Mouse (Mus musculus) intestine, embryonic 15.5 days (tissue): ENCODE measurements around the gene Kif22. TPM values are rescaled to one million over a fixed set of nuclear protein-coding genes. Genes with fewer than 3 reads are reported as not detected.

Experiments used
- ATAC-seq: fragments of 200-750 bp; cut with Nextera tagmentation; 2 replicates; pipeline ENCODE4 v1.8.0; 2017; ENCODE audit warnings: moderate TSS enrichment, moderate library complexity
- H3K27ac ChIP-seq: fragments of 300-500 bp; sonication (generic); 2 replicates; pipeline ENCODE4 v1.5.1; 2015; ENCODE audit warnings: mild to moderate bottlenecking, inconsistent platforms
- H3K27me3 ChIP-seq: fragments of 300-500 bp; sonication (generic); replicated peaks from 2 replicates; pipeline ENCODE4 v1.6.1; 2015; ENCODE audit warnings: inconsistent platforms
- H3K36me3 ChIP-seq: fragments of 300-500 bp; sonication (generic); 2 replicates; pipeline ENCODE4 v1.6.1; 2015; ENCODE audit warnings: inconsistent platforms
- H3K4me1 ChIP-seq: fragments of 300-500 bp; sonication (generic); replicated peaks from 2 replicates; pipeline ENCODE4 v1.6.1; 2015; ENCODE audit warnings: inconsistent platforms
- H3K4me2 ChIP-seq: fragments of 300-500 bp; sonication (generic); replicated peaks from 2 replicates; pipeline ENCODE4 v1.6.1; 2015; ENCODE audit warnings: mild to moderate bottlenecking, inconsistent platforms
- H3K4me3 ChIP-seq: fragments of 300-500 bp; sonication (generic); replicated peaks from 2 replicates; pipeline ENCODE4 v1.5.1; 2015; ENCODE audit warnings: inconsistent platforms
- H3K9ac ChIP-seq: fragments of 300-500 bp; sonication (generic); 2 replicates; pipeline ENCODE4 v1.6.1; 2015; ENCODE audit warnings: inconsistent platforms
- H3K9me3 ChIP-seq: fragments of 300-500 bp; sonication (generic); 2 replicates; pipeline ENCODE4 v1.6.1; 2016; ENCODE audit warnings: inconsistent platforms
- WGBS: fragments of 180-500 bp; shearing (Covaris S2); methylation state at CpG from one replicate; pipeline ENCODE4 v1.1.7; 2015; 5-methylcytosine and 5-hydroxymethylcytosine counted together
- polyA plus RNA-seq: library from polyadenylated mRNA; unstranded; fragments of >200 nt; fragmentation: Nextera tagmentation; extraction: Ambion mirVana; gene quantifications from 2 replicates; pipeline ENCODE4 v1.2.1, GENCODE M21; 2015

Gene Kif22
- polyA plus RNA-seq, 1 experiment from 2014 or later = 107 TPM

DNA sequence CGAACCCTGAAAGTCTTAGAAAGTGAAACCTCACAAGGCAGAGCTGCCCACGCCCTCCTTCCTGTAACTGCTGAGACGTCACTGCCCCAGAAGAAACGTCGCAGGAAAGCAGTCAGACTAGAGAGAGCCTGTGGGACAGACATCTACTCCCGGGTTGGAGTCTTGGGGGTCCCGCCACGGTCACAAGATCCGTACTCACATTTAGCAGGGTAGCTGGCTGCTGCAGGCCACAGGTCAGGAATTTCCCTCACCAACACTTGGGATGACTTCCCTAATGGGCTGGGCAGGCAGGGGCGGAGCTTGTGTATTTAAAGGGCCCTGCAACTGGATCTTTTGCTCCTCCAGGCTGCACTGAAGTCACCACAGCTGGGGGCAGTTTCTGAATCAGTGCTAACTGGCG lies 28.0 kb downstream of the Kif22 start, which contains the start of gene Mvp:
Gene Mvp, minus strand, starts transcription at position 302 of the 400 bp plus-strand sequence.
- 16% methylated on average over 11 of the region's 11 CpGs for WGBS
- peaks cover 42% of the 10 kb centered on the region for H3K4me1 ChIP-seq
- peak within 1 kb of the TSS; percentile 87 for H3K4me2 ChIP-seq
- H3K36me3 ChIP-seq = peaks cover 9% of the 10 kb centered on the region; the same call in 1 of the 2 replicates
- H3K9me3 ChIP-seq = no peaks in the 10 kb centered on the region
- H3K27ac ChIP-seq = peak within 1 kb of the TSS; percentile 66; the same call in 1 of the 2 replicates
- peak within 1 kb of the TSS; percentile 52 for H3K4me3 ChIP-seq
- H3K27me3 ChIP-seq = no peaks in the 10 kb centered on the region
- 0 out of 2 replicates have a peak, but pooled peaks have one; percentile 16 for ATAC-seq
- H3K9ac ChIP-seq = peak within 1 kb of the TSS; percentile 59

DNA sequence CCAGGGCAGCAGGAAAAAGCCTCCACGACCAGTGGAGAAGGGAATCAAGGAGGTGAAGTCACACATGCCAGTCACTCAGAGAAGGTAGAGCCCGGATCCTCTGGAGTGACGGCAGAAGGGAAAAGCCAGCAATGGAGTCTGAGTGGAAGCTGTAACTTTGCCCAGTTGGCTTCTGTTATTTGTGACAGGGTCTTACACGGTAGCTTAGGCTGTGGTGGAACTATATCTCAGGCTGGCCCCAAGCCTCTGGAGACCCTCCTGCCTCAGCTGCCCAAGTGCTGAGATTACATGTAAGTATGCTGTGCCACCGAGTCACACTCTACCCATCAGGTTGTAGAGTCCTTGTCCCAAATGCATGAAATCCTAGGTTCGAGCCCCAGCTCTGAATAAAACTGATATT lies 28.9 kb downstream of the Kif22 start:
- H3K4me3 ChIP-seq = no peak overlapping the region
- peak overlapping the region; percentile 87 for H3K4me2 ChIP-seq
- WGBS = 92% methylated on average over 6 of the region's 6 CpGs
- peaks cover 41% of the 10 kb centered on the region for H3K4me1 ChIP-seq
- no peak overlapping the region for H3K27ac ChIP-seq
- peaks cover 9% of the 10 kb centered on the region; the same call in 1 of the 2 replicates for H3K36me3 ChIP-seq
- no peak overlapping the region for H3K9ac ChIP-seq
- no peaks in the 10 kb centered on the region for H3K27me3 ChIP-seq
- no peak for ATAC-seq
- H3K9me3 ChIP-seq = no peaks in the 10 kb centered on the region

GRCm38 (mm10) chr7:127012845-127013244 lies 29.4 kb downstream of the Kif22 start:
- H3K4me2 ChIP-seq = peak overlapping the region; percentile 87
- H3K27me3 ChIP-seq = no peaks in the 10 kb centered on the region
- no peak overlapping the region for H3K27ac ChIP-seq
- peaks cover 38% of the 10 kb centered on the region for H3K4me1 ChIP-seq
- ATAC-seq = no peak
- H3K9me3 ChIP-seq = no peaks in the 10 kb centered on the region
- peaks cover 9% of the 10 kb centered on the region; the same call in 1 of the 2 replicates for H3K36me3 ChIP-seq
- no peak overlapping the region for H3K4me3 ChIP-seq
- WGBS = 93% methylated on average over 10 of the region's 10 CpGs
- no peak overlapping the region for H3K9ac ChIP-seq

GRCm38 (mm10) chr7:127012374-127012773 lies 29.9 kb downstream of the Kif22 start:
- ATAC-seq = no peak
- Histone ChIP-seq H3K4me1 (peaks cover 39% of the 10 kb centered on the region), H3K36me3 (peaks cover 9% of the 10 kb centered on the region; the same call in 1 of the 2 replicates), H3K27ac (no peak overlapping the region), H3K9me3 (no peaks in the 10 kb centered on the region), H3K4me2 (no peak overlapping the region), H3K27me3 (no peaks in the 10 kb centered on the region), H3K4me3 (no peak overlapping the region), H3K9ac (no peak overlapping the region)
- 87% methylated on average over 6 of the region's 6 CpGs for WGBS

DNA sequence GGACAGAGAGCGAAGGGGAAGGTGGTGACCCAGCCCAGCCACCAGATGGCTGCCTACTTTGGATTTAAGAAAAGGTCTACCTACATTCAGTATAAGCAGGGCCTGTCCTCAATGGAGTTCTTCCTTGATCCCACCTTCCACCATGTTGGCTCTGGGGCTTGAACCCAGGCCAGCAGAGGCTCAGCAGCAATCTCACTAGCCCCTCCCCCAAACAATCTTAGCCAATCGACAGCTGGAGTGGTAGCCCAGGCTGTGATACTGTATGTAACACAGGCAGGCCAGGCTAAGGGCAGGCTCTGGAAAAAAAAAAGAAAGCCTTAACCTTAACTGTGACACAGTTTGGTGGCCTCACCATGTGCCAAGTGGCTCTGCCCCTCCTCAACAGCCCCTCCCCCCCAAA lies 30.6 kb downstream of the Kif22 start:
- H3K4me2 ChIP-seq = no peak overlapping the region; the same call in 1 of the 2 replicates
- no peaks in the 10 kb centered on the region for H3K27me3 ChIP-seq
- no peaks in the 10 kb centered on the region for H3K9me3 ChIP-seq
- peak overlapping the region; percentile 7; the same call in 1 of the 2 replicates for H3K27ac ChIP-seq
- H3K4me3 ChIP-seq = no peak overlapping the region
- H3K4me1 ChIP-seq = peaks cover 39% of the 10 kb centered on the region
- peaks cover 9% of the 10 kb centered on the region; the same call in 1 of the 2 replicates for H3K36me3 ChIP-seq
- 75% methylated on average over 2 of the region's 2 CpGs for WGBS
- H3K9ac ChIP-seq = no peak overlapping the region
- ATAC-seq = no peak

- Histone ChIP-seq H3K9ac (no peak overlapping the region), H3K27me3 (no peaks in the 10 kb centered on the region), H3K4me1 (peaks cover 39% of the 10 kb centered on the region), H3K4me3 (no peak overlapping the region), H3K27ac (0 out of 2 replicates have a peak overlapping the region, but pooled peaks have one; percentile 7), H3K36me3 (peaks cover 9% of the 10 kb centered on the region; the same call in 1 of the 2 replicates), H3K4me2 (no peak overlapping the region; the same call in 1 of the 2 replicates), H3K9me3 (no peaks in the 10 kb centered on the region)
- ATAC-seq = no peak
- 98% methylated on average over 2 of the region's 2 CpGs for WGBS
These were observed 31.2 kb downstream of the Kif22 start for GRCm38 (mm10) chr7:127011051-127011450.

DNA sequence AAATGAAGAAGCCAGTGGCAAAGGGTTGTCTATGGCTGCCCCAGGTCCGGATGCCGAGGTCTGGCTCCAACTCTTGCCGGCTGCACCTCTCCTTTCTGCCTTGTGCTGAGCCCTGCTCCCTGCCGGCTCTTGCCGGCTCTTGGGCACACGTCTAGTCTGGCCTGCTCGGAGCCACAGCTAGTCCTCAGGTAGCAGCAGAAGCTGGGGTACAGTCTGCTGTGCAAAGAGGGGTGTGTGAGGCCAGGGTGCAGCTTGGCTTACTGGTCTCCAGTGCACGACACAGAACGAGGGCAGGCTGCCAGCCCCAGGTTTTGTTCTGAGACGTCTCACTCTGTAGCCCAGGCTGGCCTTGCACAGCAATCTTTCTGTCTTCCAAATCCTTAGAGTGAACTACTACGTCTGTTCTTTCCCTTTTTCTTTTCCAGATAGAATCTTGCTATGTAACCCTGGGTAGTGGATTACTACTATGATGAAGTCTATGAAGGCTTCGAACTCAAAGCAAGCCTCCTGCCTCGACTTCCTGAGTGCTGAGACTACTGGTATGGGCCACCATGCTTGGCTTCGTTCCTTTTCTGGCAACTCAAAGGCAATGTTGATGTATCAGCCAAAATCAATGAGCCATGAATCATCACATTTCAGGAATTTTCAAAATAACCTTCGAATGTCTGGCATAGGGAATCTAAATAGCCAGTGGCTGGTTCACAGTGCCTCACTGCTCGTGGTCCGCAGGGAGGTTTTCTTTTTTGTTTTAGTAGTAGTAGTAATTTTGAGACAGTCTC lies 32.8 kb downstream of the Kif22 start:
- H3K27ac ChIP-seq = peak overlapping the region; percentile 93
- H3K27me3 ChIP-seq = no peaks in the 10 kb centered on the region
- H3K9me3 ChIP-seq = no peaks in the 10 kb centered on the region
- H3K4me3 ChIP-seq = no peak overlapping the region
- 0 out of 2 replicates have a peak, but pooled peaks have one; percentile 3 for ATAC-seq
- H3K4me1 ChIP-seq = peaks cover 26% of the 10 kb centered on the region
- H3K36me3 ChIP-seq = 0 out of 2 replicates have a peak, but pooled peaks cover 3% of the 10 kb centered on the region
- H3K9ac ChIP-seq = peak overlapping the region; percentile 18
- 78% methylated on average over 17 of the region's 17 CpGs for whole genome bisulfite sequencing
- peak overlapping the region; percentile 10; the same call in 1 of the 2 replicates for H3K4me2 ChIP-seq

GRCm38 (mm10) chr7:127008239-127009019 lies 33.8 kb downstream of the Kif22 start:
- Histone ChIP-seq H3K9me3 (no peaks in the 10 kb centered on the region), H3K4me3 (no peak overlapping the region), H3K4me1 (peaks cover 23% of the 10 kb centered on the region), H3K36me3 (0 out of 2 replicates have a peak, but pooled peaks cover 3% of the 10 kb centered on the region), H3K27ac (peak overlapping the region; percentile 93), H3K27me3 (no peaks in the 10 kb centered on the region), H3K4me2 (peak overlapping the region; percentile 41), H3K9ac (peak overlapping the region; percentile 18)
- 37% methylated on average over 9 of the region's 9 CpGs for WGBS
- ATAC-seq = peak; percentile 97

GRCm38 (mm10) chr7:127007313-127008024 lies 34.8 kb downstream of the Kif22 start:
- Histone ChIP-seq H3K4me2 (no peak overlapping the region), H3K27me3 (no peaks in the 10 kb centered on the region), H3K36me3 (no peaks in the 10 kb centered on the region), H3K9ac (no peak overlapping the region; the same call in 1 of the 2 replicates), H3K9me3 (no peaks in the 10 kb centered on the region), H3K4me3 (no peak overlapping the region), H3K4me1 (peaks cover 23% of the 10 kb centered on the region), H3K27ac (peak overlapping the region; percentile 93)
- ATAC-seq = no peak
- 84% methylated on average over 6 of the region's 6 CpGs for WGBS

DNA sequence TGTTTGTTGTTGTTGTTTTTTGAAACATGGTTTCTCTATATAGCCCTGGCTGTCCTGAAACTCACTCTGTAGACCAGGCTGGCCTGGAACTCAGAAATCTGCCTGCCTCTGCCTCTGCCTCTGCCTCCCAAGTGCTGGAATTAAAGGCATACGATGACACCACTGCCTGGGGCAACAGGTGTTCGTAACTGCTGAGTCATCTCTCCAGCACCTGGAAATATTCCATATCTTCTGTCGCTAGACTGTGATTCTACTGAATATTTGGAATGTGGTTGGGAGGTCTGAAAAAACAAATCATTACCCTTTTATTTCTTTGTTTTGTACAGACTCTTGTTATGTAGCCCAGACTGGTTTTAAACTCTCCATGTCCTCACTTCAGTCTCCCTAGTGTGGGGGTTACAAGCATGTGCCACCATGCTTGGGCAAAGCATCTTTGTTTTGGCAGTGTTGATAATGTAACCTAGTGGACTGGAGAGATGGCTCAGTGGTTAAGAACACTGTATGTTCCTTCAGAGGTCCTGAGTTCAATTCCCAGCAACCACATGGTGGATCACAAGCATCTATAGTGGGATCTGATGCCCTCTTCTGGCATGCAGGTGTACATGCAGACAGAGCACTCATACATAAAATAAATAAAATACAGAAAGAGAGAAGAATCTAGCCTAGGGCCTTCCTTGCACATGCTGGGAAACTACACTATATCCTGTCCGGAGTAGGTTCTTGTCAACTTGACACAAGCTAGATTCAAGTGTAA lies 38.0 kb downstream of the Kif22 start:
- Histone ChIP-seq H3K4me3 (no peak overlapping the region), H3K4me1 (peaks cover 20% of the 10 kb centered on the region), H3K9me3 (no peaks in the 10 kb centered on the region), H3K36me3 (no peaks in the 10 kb centered on the region), H3K27me3 (no peaks in the 10 kb centered on the region), H3K9ac (no peak overlapping the region), H3K27ac (no peak overlapping the region), H3K4me2 (no peak overlapping the region)
- ATAC-seq = no peak
- WGBS = 79% methylated on average over 4 of the region's 4 CpGs

- 75% methylated on average over 5 of the region's 5 CpGs for WGBS
- H3K4me3 ChIP-seq = no peak overlapping the region
- H3K27ac ChIP-seq = 0 out of 2 replicates have a peak overlapping the region, but pooled peaks have one; percentile 56
- peak; percentile 84 for ATAC-seq
- H3K4me2 ChIP-seq = peak overlapping the region; percentile 41
- no peak overlapping the region for H3K9ac ChIP-seq
- H3K27me3 ChIP-seq = no peaks in the 10 kb centered on the region
- H3K9me3 ChIP-seq = no peaks in the 10 kb centered on the region
- no peaks in the 10 kb centered on the region for H3K36me3 ChIP-seq
- peaks cover 14% of the 10 kb centered on the region for H3K4me1 ChIP-seq
These were observed 38.7 kb downstream of the Kif22 start for GRCm38 (mm10) chr7:127003620-127004019.
